ENCODE assay signal across 8 mouse cellular contexts in genomic region chr6:124839805-124840204, GRCm38 (mm10). TPM values are rescaled to one million over a fixed set of nuclear protein-coding genes. Genes with fewer than 3 reads are reported as not detected.
DNase-seq lines count a peak whose midpoint lies in the region; ATAC-seq and TF ChIP-seq lines count a peak whose summit lies in the region.
"Had no signal": no experiment of that assay in that cellular context is flagged by ENCODE, and none has a peak within 500 bp of the region (broad histone marks: within the 10 kb centered on the region; RNA-seq: fewer than 3 reads in every experiment).

No protein-coding gene starts in this region.

- H3K36me3 ChIP-seq in G1E (replicated peaks) = peaks cover 25% of the 10 kb centered on the region
- H3K36me3 ChIP-seq in heart, embryonic 11.5 days (ENCODE audit: control insufficient read depth, insufficient read depth, low read length) = no peaks in the 10 kb centered on the region
- peaks cover 2% of the 10 kb centered on the region; the same call in 1 of the 2 replicates for H3K36me3 ChIP-seq in limb, embryonic 11.5 days (ENCODE audit: control insufficient read depth, insufficient read depth, low read length)

- H3K9ac ChIP-seq in heart, embryonic 11.5 days (ENCODE audit: low read depth, low read length) = peak overlapping the region; percentile 52; the same call in 1 of the 2 replicates
- H3K9ac ChIP-seq in limb, embryonic 11.5 days (ENCODE audit: low read length) = peak overlapping the region; percentile 1; the same call in 1 of the 2 replicates
- H3K9ac ChIP-seq: liver, embryonic 15.5 days had no signal

- no peaks in the 10 kb centered on the region for H3K9me3 ChIP-seq in G1E (replicated peaks)
- no peaks in the 10 kb centered on the region for H3K9me3 ChIP-seq in heart, embryonic 11.5 days (replicated peaks; ENCODE audit: control insufficient read depth, low read length)
- H3K9me3 ChIP-seq in limb, embryonic 11.5 days (ENCODE audit: control insufficient read depth, low read length) = no peaks in the 10 kb centered on the region
- H3K9me3 ChIP-seq: liver, embryonic 15.5 days had no signal

- peaks cover 22% of the 10 kb centered on the region for H3K4me1 ChIP-seq in G1E (ENCODE audit: insufficient read depth, low read depth, low read length)
- H3K4me1 ChIP-seq in heart, embryonic 11.5 days (ENCODE audit: control insufficient read depth, insufficient read depth, low read length) = peaks cover 21% of the 10 kb centered on the region
- H3K4me1 ChIP-seq in limb, embryonic 11.5 days (ENCODE audit: control insufficient read depth, insufficient read depth, low read length) = peaks cover 29% of the 10 kb centered on the region

- peak overlapping the region; percentile 54 for H3K4me2 ChIP-seq in heart, embryonic 11.5 days
- H3K4me2 ChIP-seq in limb, embryonic 11.5 days (ENCODE audit: low read depth, severe bottlenecking) = no peak overlapping the region; the same call in 1 of the 2 replicates
- H3K4me2 ChIP-seq: liver, embryonic 15.5 days had no signal

- H3K27me3 ChIP-seq in G1E (ENCODE audit: insufficient read depth, low read length) = peaks cover 45% of the 10 kb centered on the region
- no peaks in the 10 kb centered on the region for H3K27me3 ChIP-seq in heart, embryonic 11.5 days (ENCODE audit: control insufficient read depth, insufficient read depth, low read length)
- H3K27me3 ChIP-seq in limb, embryonic 11.5 days (ENCODE audit: control insufficient read depth, insufficient read depth, low read length) = no peaks in the 10 kb centered on the region

- peak overlapping the region; percentile 54; the same call in 1 of the 2 replicates for H3K27ac ChIP-seq in heart, embryonic 11.5 days (ENCODE audit: low read depth, low read length)
- no peak overlapping the region for H3K27ac ChIP-seq in limb, embryonic 11.5 days (replicated peaks; ENCODE audit: low read depth, low read length)
- H3K27ac ChIP-seq: liver, embryonic 15.5 days had no signal

- ATAC-seq in G1E (ENCODE audit: extremely low read depth, insufficient number of reproducible peaks, low FRiP score, poor library complexity, severe bottlenecking) = no peak
- no peak for ATAC-seq in heart, embryonic 11.5 days (replicated peaks; ENCODE audit: insufficient number of reproducible peaks, low FRiP score, low TSS enrichment)
- no peak for ATAC-seq in limb, embryonic 11.5 days (ENCODE audit: insufficient number of reproducible peaks, low FRiP score, low TSS enrichment, low read depth)

- 8% methylated on average over 8 of the region's 8 CpGs for WGBS in heart, embryonic 11.5 days (ENCODE audit: insufficient replicate concordance)
- WGBS in limb, embryonic 11.5 days = 9% methylated on average over 8 of the region's 8 CpGs

- peak overlapping the region; percentile 38; the same call in 1 of the 2 replicates for H3K4me3 ChIP-seq in G1E (ENCODE audit: low read depth, low read length)
- no peak overlapping the region; the same call in 1 of the 2 replicates for H3K4me3 ChIP-seq in heart, embryonic 11.5 days (ENCODE audit: low read depth, low read length)
- 0 out of 2 replicates have a peak overlapping the region, but pooled peaks have one; percentile 2 for H3K4me3 ChIP-seq in limb, embryonic 11.5 days (ENCODE audit: low read depth, low read length)
- H3K4me3 ChIP-seq: liver, embryonic 15.5 days had no signal

- no peak for DNase-seq in G1E (ENCODE audit: low spot score)
- DNase-seq in Muller cell, postnatal 12 days (ENCODE audit: inconsistent ontology term) = peak; percentile 17
- no peak for DNase-seq in limb, embryonic 11.5 days (ENCODE audit: low spot score)
- no peak for DNase-seq in thymus, postnatal 25 days
- DNase-seq in left cerebral cortex, adult 8-10 months (ENCODE audit: low spot score in 2 of 2) = no peak
- DNase-seq in kidney, postnatal 25 days = no peak

- TF ChIP-seq CTCF in G1E (IDR thresholded peaks at IDR 0.05; ENCODE audit: low read depth, low read length) = no peak

RNA-seq across cellular contexts. Expression of gene Gnb3, which starts 0.3 kb away (rescaled TPM):
- total RNA-seq in G1E (2014; fragmentation: Nextera tagmentation) = 1.1 TPM in 1 of 2 replicates, not detected in the other
- not detected in 2 replicates for total RNA-seq in G1E (2017)
- not detected in 2 replicates for polyA plus RNA-seq in G1E (2012)
- polyA plus RNA-seq in heart, embryonic 11.5 days (2014; fragmentation: Nextera tagmentation; extraction: Ambion mirVana) = 5.4 and 6.6 TPM in 2 replicates
- 0.40 and 0.43 TPM in 2 replicates for polyA plus RNA-seq in limb, embryonic 11.5 days (2014; fragmentation: Nextera tagmentation; extraction: Ambion mirVana)
- under 1 TPM in 3 of 4 experiments, not detected in 1; 0.20 to 0.87 (median 0.53) TPM for total RNA-seq in left cerebral cortex, adult 8-10 months (2022)

RNA-seq across cellular contexts. Expression of gene Cdca3, which starts 10.5 kb away (rescaled TPM):
- total RNA-seq in G1E (2014; fragmentation: Nextera tagmentation) = 109 and 112 TPM in 2 replicates
- total RNA-seq in G1E (2017) = 137 and 150 TPM in 2 replicates
- polyA plus RNA-seq in G1E (2012) = 50.9 and 67.2 TPM in 2 replicates
- 137 and 153 TPM in 2 replicates for polyA plus RNA-seq in heart, embryonic 11.5 days (2014; fragmentation: Nextera tagmentation; extraction: Ambion mirVana)
- 243 and 249 TPM in 2 replicates for polyA plus RNA-seq in limb, embryonic 11.5 days (2014; fragmentation: Nextera tagmentation; extraction: Ambion mirVana)
- total RNA-seq in left cerebral cortex, adult 8-10 months (2022) = 1 to 10 TPM in 1 of 4 experiments, under 1 TPM in 3; 0.49 to 1.0 (median 0.80) TPM

RNA-seq across cellular contexts. Expression of gene Usp5, which starts 10.5 kb away (rescaled TPM):
- total RNA-seq in G1E (2014; fragmentation: Nextera tagmentation) (34.6 and 45.9 TPM in 2 replicates), G1E (2017) (67.0 and 76.8 TPM in 2 replicates)
- polyA plus RNA-seq in G1E (2012) = 53.0 and 68.2 TPM in 2 replicates
- 87.3 and 98.3 TPM in 2 replicates for polyA plus RNA-seq in heart, embryonic 11.5 days (2014; fragmentation: Nextera tagmentation; extraction: Ambion mirVana)
- 152 and 153 TPM in 2 replicates for polyA plus RNA-seq in limb, embryonic 11.5 days (2014; fragmentation: Nextera tagmentation; extraction: Ambion mirVana)
- 100 to 1,000 TPM; 200 to 215 (median 204) TPM for total RNA-seq in left cerebral cortex, adult 8-10 months (2022)

RNA-seq across cellular contexts. Expression of gene P3h3, which starts 17.7 kb away (rescaled TPM):
- total RNA-seq in G1E (2014; fragmentation: Nextera tagmentation) (not detected in 2 replicates), G1E (2017) (0.23 TPM in 1 of 2 replicates, not detected in the other)
- not detected in 2 replicates for polyA plus RNA-seq in G1E (2012)
- polyA plus RNA-seq in heart, embryonic 11.5 days (2014; fragmentation: Nextera tagmentation; extraction: Ambion mirVana) = 13.8 and 15.8 TPM in 2 replicates
- 23.1 and 25.4 TPM in 2 replicates for polyA plus RNA-seq in limb, embryonic 11.5 days (2014; fragmentation: Nextera tagmentation; extraction: Ambion mirVana)
- total RNA-seq in left cerebral cortex, adult 8-10 months (2022) = 10 to 100 TPM; 18.5 to 25.6 (median 20.6) TPM

RNA-seq across cellular contexts. Expression of gene Gpr162, which starts 24.0 kb away (rescaled TPM):
- total RNA-seq in G1E (2014; fragmentation: Nextera tagmentation) (not detected in 2 replicates), G1E (2017) (0.22 and 0.41 TPM in 2 replicates)
- polyA plus RNA-seq in G1E (2012) = not detected in 2 replicates
- polyA plus RNA-seq in heart, embryonic 11.5 days (2014; fragmentation: Nextera tagmentation; extraction: Ambion mirVana) = 0.69 and 0.80 TPM in 2 replicates
- polyA plus RNA-seq in limb, embryonic 11.5 days (2014; fragmentation: Nextera tagmentation; extraction: Ambion mirVana) = 0.92 and 0.98 TPM in 2 replicates
- total RNA-seq in left cerebral cortex, adult 8-10 months (2022) = 100 to 1,000 TPM; 202 to 224 (median 204) TPM
